Mouse (Mus musculus): ENCODE data around the gene Sqor.

GRCm38 (mm10) chr2:122780447-122780846 lies 15.4 kb downstream of the Sqor start:
- TF ChIP-seq CTCF (conservative IDR thresholded peaks at IDR 0.05; ENCODE audit: low read length) = no peak
- no peak for TF ChIP-seq NANOG (IDR thresholded peaks at IDR 0.05; ENCODE audit: borderline replicate concordance, low read length)

All from E14TG2a.4 (cell line).